Mouse (Mus musculus): ENCODE data around the gene Acp4.
A peak's percentile ranks its signal among the peaks of the same experiment; 100 is the strongest.
"Not testable (repeated sequence)": the region's sequence is repeated elsewhere in the genome, so short reads cannot be mapped to it uniquely, and the experiment has no call there.

The Acp4 gene

GRCm38 (mm10) chr7:44262791-44263643 lies 5.8 kb upstream of the Acp4 start:
- DNase-seq = peak; percentile 98

DNA sequence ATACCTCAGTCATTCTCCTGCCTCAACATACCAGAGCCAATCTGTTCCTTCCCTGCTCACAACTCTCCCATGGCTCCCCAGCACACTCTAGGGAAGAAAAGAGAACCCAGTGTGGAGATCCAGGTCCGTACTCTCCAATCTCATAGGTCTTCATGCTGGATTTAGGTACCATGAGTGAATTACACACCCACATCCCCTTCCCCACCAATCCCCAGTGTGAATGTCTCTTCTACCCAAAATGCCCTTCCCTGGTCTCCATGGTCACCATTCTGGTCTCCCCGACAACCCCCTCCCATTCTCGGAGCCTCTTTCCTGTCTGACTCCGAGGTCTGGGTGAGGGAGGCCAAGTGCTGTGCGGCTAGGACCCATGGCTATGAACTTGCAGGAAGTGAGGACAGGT lies 4.0 kb upstream of the Acp4 start, which contains the start of gene Gm15517:
Gene Gm15517 (plus strand): TSS at position 301 of the 400 bp plus-strand sequence.
- no peak for DNase-seq

DNA sequence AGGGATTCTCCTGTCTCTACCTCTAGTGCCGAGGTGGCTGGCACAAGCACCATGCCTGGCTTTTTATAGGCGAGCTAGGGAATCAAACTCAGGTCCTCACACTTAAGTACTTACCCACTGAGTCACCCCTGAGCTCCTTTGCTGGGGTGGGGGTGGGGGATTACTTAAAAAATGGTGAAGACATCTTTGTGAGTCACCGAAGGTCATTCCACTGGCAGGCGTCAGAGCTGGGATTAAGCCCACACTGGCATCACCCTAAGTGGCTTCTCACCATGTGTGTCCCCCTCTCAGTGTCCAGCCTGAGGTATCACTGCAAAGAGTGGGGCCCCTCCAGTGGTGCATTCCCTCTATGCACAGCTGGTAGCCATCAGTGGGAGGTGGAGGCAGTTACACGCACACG lies 3.2 kb upstream of the Acp4 start:
- no peak for DNase-seq

GRCm38 (mm10) chr7:44254930-44255329 lies 2.2 kb downstream of the Acp4 start:
- no peak for DNase-seq

- no peak for DNase-seq
Measured at GRCm38 (mm10) chr7:44253023-44253616, 4.1 kb downstream of the Acp4 start.

DNA sequence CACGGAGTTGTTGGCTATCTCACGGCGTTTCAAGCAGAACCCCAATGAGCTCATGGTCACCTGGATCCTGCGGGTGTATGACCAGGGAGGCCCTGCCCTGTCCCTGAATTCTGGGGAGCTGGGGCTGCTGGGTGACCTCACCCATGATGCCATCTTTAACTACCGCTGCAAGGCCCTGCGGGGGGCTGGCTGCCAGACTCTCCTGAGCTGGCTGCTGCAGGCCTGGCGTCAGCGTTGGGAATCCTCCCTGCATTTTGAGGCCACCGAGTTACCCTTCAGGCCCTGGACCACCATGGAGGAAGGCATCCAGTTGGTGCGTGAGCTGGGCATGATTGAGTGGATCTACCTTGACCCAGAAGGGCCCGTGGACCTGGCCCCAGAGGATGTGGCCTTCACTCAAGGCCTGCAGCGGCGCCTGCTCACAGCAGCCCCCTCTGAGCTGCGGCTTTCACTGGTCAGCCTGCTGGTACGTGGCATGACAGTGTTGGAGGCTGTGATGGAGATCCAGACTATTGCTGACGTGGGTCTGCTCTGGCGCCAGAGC lies 6.4 kb downstream of the Acp4 start:
- not testable (repeated sequence) for DNase-seq

DNA sequence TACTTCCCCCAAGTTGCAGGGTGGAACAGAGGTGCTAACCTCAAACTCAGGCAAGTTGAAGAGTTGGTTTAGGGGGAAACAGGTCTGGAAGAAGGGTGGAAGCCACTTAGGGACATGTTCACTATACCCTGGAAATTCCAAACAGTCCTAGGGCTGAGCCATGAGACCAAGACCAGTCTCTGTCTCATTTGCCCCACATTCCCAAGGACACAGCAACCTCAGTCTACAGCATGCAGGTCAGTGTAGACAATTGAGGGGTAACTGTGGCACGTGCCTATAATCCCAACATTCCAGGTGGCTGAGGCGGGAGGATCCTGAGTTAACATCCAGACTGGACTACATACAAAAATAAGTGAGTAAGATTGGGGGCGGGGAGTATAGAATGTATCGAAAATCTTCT lies 7.9 kb downstream of the Acp4 start:
- no peak for DNase-seq

GRCm38 (mm10) chr7:44247971-44248370 lies 9.2 kb downstream of the Acp4 start:
- DNase-seq = no peak

GRCm38 (mm10) chr7:44246984-44247470 lies 10.2 kb downstream of the Acp4 start:
- DNase-seq = peak; percentile 39

- DNase-seq = peak; percentile 92
Measured at GRCm38 (mm10) chr7:44246055-44246983, 10.9 kb downstream of the Acp4 start, which contains the start of the genes 1700028J19Rik and 2410002F23Rik. Gene 1700028J19Rik, minus strand, starts transcription at chr7:44246695. Gene 2410002F23Rik, plus strand, starts transcription at chr7:44246722.

DNA sequence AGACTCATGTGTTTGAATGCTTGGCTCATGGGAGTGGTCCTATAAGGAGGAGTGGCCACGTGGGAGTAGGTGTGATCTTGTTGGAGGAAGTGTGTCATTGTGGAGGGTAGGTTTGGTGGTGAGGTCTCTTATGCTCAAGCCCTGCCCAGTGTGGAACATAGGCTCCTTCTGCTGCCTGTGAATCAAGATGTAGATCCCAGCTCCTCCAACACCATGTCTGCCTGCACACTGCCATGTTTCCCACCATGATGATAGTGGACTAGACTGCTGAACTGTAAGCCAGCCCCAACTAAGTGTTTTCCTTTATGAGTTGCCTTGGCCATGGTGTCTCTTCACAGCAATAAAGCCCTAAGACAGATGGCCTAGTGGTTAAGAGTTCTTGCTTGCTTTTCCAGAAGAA lies 13.1 kb downstream of the Acp4 start:
- no peak for DNase-seq

GRCm38 (mm10) chr7:44241163-44241562 lies 16.0 kb downstream of the Acp4 start:
- DNase-seq = no peak

GRCm38 (mm10) chr7:44240712-44241111 lies 16.5 kb downstream of the Acp4 start:
- DNase-seq = no peak

DNA sequence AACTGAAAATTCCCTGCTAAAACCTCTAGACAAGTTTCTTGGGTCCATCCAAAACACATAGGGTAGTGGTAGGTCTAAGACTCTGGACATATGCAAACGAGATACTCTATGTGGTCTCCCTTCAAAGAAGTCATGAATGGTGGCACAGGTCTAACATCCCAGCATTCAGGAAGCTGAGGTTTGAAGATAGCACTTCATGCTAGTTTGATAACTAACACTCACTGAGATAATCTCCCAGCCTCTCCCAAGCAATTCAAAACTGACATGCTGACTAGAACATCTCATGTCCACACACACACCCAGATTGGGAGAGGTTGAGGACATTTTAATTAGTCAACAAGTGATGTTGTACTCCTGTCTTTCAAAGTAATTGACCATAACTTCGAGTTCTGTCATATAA lies 17.3 kb downstream of the Acp4 start:
- no peak for DNase-seq

DNA sequence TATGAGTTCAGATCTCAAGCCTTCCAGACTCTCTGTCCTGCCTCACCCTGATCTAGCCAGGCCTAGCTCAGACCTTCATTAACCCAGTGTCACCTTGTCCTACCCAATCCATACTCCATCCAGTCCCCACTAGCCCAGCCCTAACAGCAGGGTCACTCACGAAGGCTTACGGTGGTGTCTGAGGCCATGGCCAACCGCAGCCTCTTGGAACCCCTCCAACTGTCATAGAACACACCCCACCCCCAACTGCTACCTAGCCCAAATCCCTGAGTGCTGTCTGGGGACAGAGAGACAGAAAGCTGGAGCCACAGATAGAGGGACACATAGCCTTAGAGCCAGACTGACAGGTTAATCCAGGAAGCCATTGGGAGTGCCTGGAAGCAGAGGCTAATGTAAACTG lies 21.3 kb downstream of the Acp4 start, which contains the start of gene Gm36864:
Gene Gm36864 (plus strand): TSS at position 269 of the 400 bp plus-strand sequence.
- DNase-seq = no peak

GRCm38 (mm10) chr7:44225076-44225475 lies 32.1 kb downstream of the Acp4 start, which contains the start of gene Klk1:
Gene Klk1, plus strand, starts transcription at chr7:44225360.
- DNase-seq = peak; percentile 1

DNA sequence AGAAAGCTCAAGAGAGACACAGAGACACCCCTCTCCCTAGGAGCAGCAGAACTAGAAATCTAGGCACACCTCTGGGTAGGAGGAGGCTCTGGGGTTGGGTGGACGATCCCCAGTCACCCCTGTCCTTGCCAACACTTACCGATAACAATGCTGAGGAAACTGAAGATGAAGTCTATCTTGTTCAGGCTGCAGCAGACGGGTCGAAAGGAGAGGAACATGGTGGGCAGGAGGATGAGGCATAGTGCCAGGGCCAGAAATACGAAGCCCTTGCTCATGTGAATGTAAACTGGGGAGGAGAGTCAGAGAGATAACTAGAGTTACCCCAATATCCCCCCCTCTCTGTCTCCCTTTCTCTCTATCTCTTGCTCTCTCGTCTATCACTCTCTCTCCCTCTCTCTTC lies 34.8 kb downstream of the Acp4 start:
- DNase-seq = not testable (repeated sequence)

GRCm38 (mm10) chr7:44221601-44222000 lies 35.6 kb downstream of the Acp4 start:
- not testable (repeated sequence) for DNase-seq

DNA sequence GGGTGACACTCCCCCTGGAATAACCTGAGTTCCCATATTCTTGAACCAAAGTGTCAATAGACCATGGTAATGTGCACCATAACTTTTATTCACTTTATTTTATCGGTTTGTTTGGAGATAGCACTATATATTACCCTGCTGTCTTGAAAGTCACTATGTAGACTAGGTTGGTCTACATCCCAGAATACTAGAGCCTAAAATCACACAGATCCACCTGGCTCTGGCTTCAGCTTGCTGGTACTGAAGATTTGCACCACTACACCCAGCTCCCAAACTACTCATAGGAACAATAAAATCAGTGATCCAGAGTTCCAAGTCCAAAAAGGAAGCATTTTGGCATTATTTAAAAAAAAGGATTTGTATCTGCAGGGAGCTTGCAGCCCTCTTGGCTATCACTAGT lies 41.5 kb downstream of the Acp4 start, which contains the start of gene Klk1b5:
Gene Klk1b5 (plus strand): TSS at position 301 of the 400 bp plus-strand sequence.
- no peak for DNase-seq

DNA sequence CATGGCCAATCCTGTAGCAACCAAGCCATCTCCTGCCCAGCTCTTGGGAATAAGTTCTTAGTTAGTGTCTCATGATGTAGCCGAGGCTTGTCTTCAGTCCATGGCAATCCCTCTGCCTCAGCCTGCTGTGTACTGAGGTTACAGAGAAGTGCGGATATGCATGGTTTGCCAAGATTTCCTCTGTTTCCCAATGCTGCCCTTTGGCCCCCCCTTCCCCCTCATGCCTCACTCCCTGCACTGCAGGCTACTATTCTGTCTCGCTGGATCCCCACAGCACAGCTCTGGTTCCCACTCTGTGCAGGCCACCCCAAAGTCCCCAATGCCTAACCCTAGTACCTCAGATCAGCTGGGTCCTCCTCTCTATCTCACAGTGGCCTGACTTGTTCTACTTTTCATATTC lies 48.9 kb downstream of the Acp4 start:
- DNase-seq = no peak

GRCm38 (mm10) chr7:44207135-44207534 lies 50.0 kb downstream of the Acp4 start, which contains the start of gene Klk1b4:
Gene Klk1b4, plus strand, starts transcription at chr7:44207435.
- not testable (repeated sequence) for DNase-seq
